Mouse (Mus musculus) neural tube, embryonic 11.5 days (tissue): ENCODE measurements around the gene Mab21l3. TPM values are rescaled to one million over a fixed set of nuclear protein-coding genes. Genes with fewer than 3 reads are reported as not detected.

Source experiments
- ATAC-seq: fragments of 200-750 bp; cut with Nextera tagmentation; 2 replicates; pipeline ENCODE4 v1.8.0; 2017; ENCODE audit warnings: moderate number of reproducible peaks, mild to moderate bottlenecking, moderate TSS enrichment, moderate library complexity; ENCODE audit not compliant: insufficient read depth, low FRiP score, low TSS enrichment
- DNase-seq: peaks from one replicate; pipeline ENCODE4 v3.0.0-alpha.2; 2015; ENCODE audit warnings: low spot score
- H3K27ac ChIP-seq: fragments of 300-500 bp; sonication (generic); 2 replicates; pipeline ENCODE4 v1.5.1; 2014; ENCODE audit warnings: low read depth, mild to moderate bottlenecking, low read length
- H3K27me3 ChIP-seq: fragments of 300-500 bp; sonication (generic); 2 replicates; pipeline ENCODE4 v1.6.1; 2014; ENCODE audit warnings: mild to moderate bottlenecking, low read length, mixed read lengths; ENCODE audit not compliant: control insufficient read depth, insufficient read depth
- H3K36me3 ChIP-seq: fragments of 300-500 bp; sonication (generic); 2 replicates; pipeline ENCODE4 v1.6.1; 2014; ENCODE audit warnings: mild to moderate bottlenecking, low read length, moderate library complexity, mixed read lengths; ENCODE audit not compliant: control insufficient read depth, insufficient read depth
- H3K4me1 ChIP-seq: fragments of 300-500 bp; sonication (generic); 2 replicates; pipeline ENCODE4 v1.6.1; 2014; ENCODE audit warnings: low read length, mixed read lengths; ENCODE audit not compliant: control insufficient read depth, insufficient read depth
- H3K4me2 ChIP-seq: fragments of 300-500 bp; sonication (generic); 2 replicates; pipeline ENCODE4 v1.6.1; 2014; ENCODE audit warnings: low read depth, mild to moderate bottlenecking, moderate library complexity
- H3K4me3 ChIP-seq: fragments of 300-500 bp; sonication (generic); 2 replicates; pipeline ENCODE4 v1.5.1; 2014; ENCODE audit warnings: low read depth, low read length
- H3K9ac ChIP-seq: fragments of 300-500 bp; sonication (generic); 2 replicates; pipeline ENCODE4 v1.6.1; 2014; ENCODE audit warnings: mild to moderate bottlenecking, low read length
- H3K9me3 ChIP-seq: fragments of 300-500 bp; sonication (generic); 2 replicates; pipeline ENCODE4 v1.6.1; 2016; ENCODE audit warnings: low read length; ENCODE audit not compliant: control insufficient read depth
- WGBS: fragments of 180-500 bp; shearing (Covaris S2); extraction: QIAGEN DNeasy Blood & Tissue Kit; methylation state at CpG from one replicate; pipeline ENCODE4 v1.1.7; 2014; 5-methylcytosine and 5-hydroxymethylcytosine counted together
- polyA plus RNA-seq: library from polyadenylated mRNA; unstranded; fragments of >200 nt; fragmentation: Nextera tagmentation; extraction: Ambion mirVana; gene quantifications from 2 replicates; pipeline ENCODE4 v1.2.1, GENCODE M21; 2014

Mab21l3 gene
- polyA plus RNA-seq, 1 experiment from 2014 or later = 0.76 TPM

- Histone ChIP-seq H3K36me3 (peaks cover 2% of the 10 kb centered on the region; the same call in 1 of the 2 replicates), H3K27me3 (no peaks in the 10 kb centered on the region), H3K27ac (no peak overlapping the region), H3K9ac (no peak overlapping the region; the same call in 1 of the 2 replicates), H3K4me1 (no peaks in the 10 kb centered on the region), H3K4me3 (no peak overlapping the region), H3K4me2 (no peak overlapping the region), H3K9me3 (no peaks in the 10 kb centered on the region)
- DNase-seq (no peak), ATAC-seq (no peak)
- WGBS = 77% methylated on average over 7 of the region's 7 CpGs
Observed at GRCm38 (mm10) chr3:101859740-101860139, 11.0 kb upstream of the Mab21l3 start.

GRCm38 (mm10) chr3:101854075-101854474 lies 5.3 kb upstream of the Mab21l3 start:
- Histone ChIP-seq H3K4me1 (no peaks in the 10 kb centered on the region), H3K4me3 (no peak overlapping the region), H3K27ac (no peak overlapping the region), H3K27me3 (no peaks in the 10 kb centered on the region), H3K9ac (no peak overlapping the region), H3K9me3 (no peaks in the 10 kb centered on the region), H3K4me2 (no peak overlapping the region), H3K36me3 (no peaks in the 10 kb centered on the region)
- DNase-seq (no peak), ATAC-seq (no peak)
- 79% methylated on average over 1 of the region's 1 CpGs for WGBS

- Histone ChIP-seq H3K4me1 (no peaks in the 10 kb centered on the region), H3K36me3 (no peaks in the 10 kb centered on the region), H3K27ac (no peak overlapping the region), H3K4me2 (no peak overlapping the region), H3K27me3 (no peaks in the 10 kb centered on the region), H3K9me3 (no peaks in the 10 kb centered on the region), H3K9ac (no peak overlapping the region), H3K4me3 (no peak overlapping the region)
- DNase-seq (no peak), ATAC-seq (no peak)
- 77% methylated on average over 6 of the region's 6 CpGs for WGBS
Observed at GRCm38 (mm10) chr3:101851363-101851762, 2.6 kb upstream of the Mab21l3 start.

- no peak overlapping the region for H3K9ac ChIP-seq
- H3K27me3 ChIP-seq = no peaks in the 10 kb centered on the region
- no peaks in the 10 kb centered on the region for H3K36me3 ChIP-seq
- no peak for ATAC-seq
- H3K4me1 ChIP-seq = no peaks in the 10 kb centered on the region
- no peaks in the 10 kb centered on the region for H3K9me3 ChIP-seq
- DNase-seq = no peak
- no peak overlapping the region for H3K4me3 ChIP-seq
- 56% methylated on average over 4 of the region's 4 CpGs for WGBS
- H3K4me2 ChIP-seq = no peak overlapping the region
- H3K27ac ChIP-seq = no peak overlapping the region
Observed at GRCm38 (mm10) chr3:101846096-101846495, 2.7 kb downstream of the Mab21l3 start.

GRCm38 (mm10) chr3:101842372-101843094 lies 6.2 kb downstream of the Mab21l3 start:
- Histone ChIP-seq H3K27me3 (no peaks in the 10 kb centered on the region), H3K4me2 (no peak overlapping the region), H3K36me3 (no peaks in the 10 kb centered on the region), H3K9me3 (no peaks in the 10 kb centered on the region), H3K4me1 (no peaks in the 10 kb centered on the region), H3K9ac (no peak overlapping the region), H3K27ac (no peak overlapping the region), H3K4me3 (no peak overlapping the region)
- DNase-seq = peak; percentile 19
- 74% methylated on average over 7 of the region's 7 CpGs for WGBS
- ATAC-seq = no peak

- no peaks in the 10 kb centered on the region for H3K9me3 ChIP-seq
- H3K27ac ChIP-seq = no peak overlapping the region
- 0 out of 2 replicates have a peak, but pooled peaks cover 5% of the 10 kb centered on the region for H3K4me1 ChIP-seq
- H3K4me2 ChIP-seq = no peak overlapping the region
- DNase-seq = no peak
- H3K4me3 ChIP-seq = no peak overlapping the region
- WGBS = 88% methylated on average over 9 of the region's 9 CpGs
- H3K9ac ChIP-seq = no peak overlapping the region
- H3K27me3 ChIP-seq = no peaks in the 10 kb centered on the region
- no peak for ATAC-seq
- H3K36me3 ChIP-seq = no peaks in the 10 kb centered on the region
Observed at GRCm38 (mm10) chr3:101839327-101839726, 9.4 kb downstream of the Mab21l3 start.

- Histone ChIP-seq H3K4me1 (0 out of 2 replicates have a peak, but pooled peaks cover 5% of the 10 kb centered on the region), H3K9ac (no peak overlapping the region), H3K27ac (no peak overlapping the region), H3K36me3 (no peaks in the 10 kb centered on the region), H3K9me3 (no peaks in the 10 kb centered on the region), H3K4me3 (no peak overlapping the region), H3K4me2 (no peak overlapping the region), H3K27me3 (no peaks in the 10 kb centered on the region)
- 88% methylated on average over 3 of the region's 3 CpGs for WGBS
- DNase-seq (no peak), ATAC-seq (no peak)
Observed at GRCm38 (mm10) chr3:101836971-101837370, 11.8 kb downstream of the Mab21l3 start.

- no peak overlapping the region for H3K9ac ChIP-seq
- H3K4me3 ChIP-seq = no peak overlapping the region
- H3K27me3 ChIP-seq = no peaks in the 10 kb centered on the region
- 0 out of 2 replicates have a peak, but pooled peaks cover 5% of the 10 kb centered on the region for H3K4me1 ChIP-seq
- WGBS = 69% methylated on average over 5 of the region's 5 CpGs
- no peaks in the 10 kb centered on the region for H3K9me3 ChIP-seq
- no peak overlapping the region for H3K27ac ChIP-seq
- ATAC-seq (no peak), DNase-seq (no peak)
- 0 out of 2 replicates have a peak overlapping the region, but pooled peaks have one; percentile 26 for H3K4me2 ChIP-seq
- no peaks in the 10 kb centered on the region for H3K36me3 ChIP-seq
Observed at GRCm38 (mm10) chr3:101836532-101836931, 12.2 kb downstream of the Mab21l3 start.

GRCm38 (mm10) chr3:101836045-101836444 lies 12.7 kb downstream of the Mab21l3 start:
- DNase-seq (peak; percentile 82), ATAC-seq (peak; percentile 81)
- Histone ChIP-seq H3K4me3 (no peak overlapping the region), H3K4me1 (0 out of 2 replicates have a peak, but pooled peaks cover 5% of the 10 kb centered on the region), H3K27ac (no peak overlapping the region), H3K27me3 (no peaks in the 10 kb centered on the region), H3K9me3 (no peaks in the 10 kb centered on the region), H3K9ac (peak overlapping the region; percentile 14; the same call in 1 of the 2 replicates), H3K36me3 (no peaks in the 10 kb centered on the region), H3K4me2 (peak overlapping the region; percentile 26)
- WGBS = under 1% methylated on average over 8 of the region's 8 CpGs
